Mouse (Mus musculus) kidney, postnatal 4 days (tissue): ENCODE results near the gene Lmx1a.

Experiments
- DNase-seq, 2 experiments: peaks; one replicate each; pipeline ENCODE4 v3.0.0; 2021; ENCODE audit warnings: mixed read lengths in 2 of 2

Lmx1a gene

GRCm38 (mm10) chr1:167788684-167789413 lies 99.8 kb downstream of the Lmx1a start:
- no peak for DNase-seq

GRCm38 (mm10) chr1:167789448-167789847 lies 100.4 kb downstream of the Lmx1a start:
- DNase-seq = no peak

- no peak for DNase-seq
These were observed 101.7 kb downstream of the Lmx1a start for GRCm38 (mm10) chr1:167790688-167791087.

- no peak for DNase-seq
These were observed 102.2 kb downstream of the Lmx1a start for GRCm38 (mm10) chr1:167791221-167791620.

GRCm38 (mm10) chr1:167801923-167802322 lies 112.9 kb downstream of the Lmx1a start:
- no peak for DNase-seq

- peak; percentile 49 to 57 for DNase-seq
These were observed 113.7 kb downstream of the Lmx1a start for GRCm38 (mm10) chr1:167802510-167803271.

- no peak for DNase-seq
These were observed 114.4 kb downstream of the Lmx1a start for GRCm38 (mm10) chr1:167803351-167803981.

GRCm38 (mm10) chr1:167804836-167805235 lies 115.8 kb downstream of the Lmx1a start:
- DNase-seq = no peak

GRCm38 (mm10) chr1:167811141-167811540 lies 122.1 kb downstream of the Lmx1a start:
- no peak for DNase-seq

- DNase-seq = no peak
These were observed 126.1 kb downstream of the Lmx1a start for GRCm38 (mm10) chr1:167815166-167815565.

- no peak for DNase-seq
These were observed 128.0 kb downstream of the Lmx1a start for GRCm38 (mm10) chr1:167817028-167817427.

GRCm38 (mm10) chr1:167817616-167818015 lies 128.6 kb downstream of the Lmx1a start:
- DNase-seq = no peak

- no peak for DNase-seq
These were observed 131.0 kb downstream of the Lmx1a start for GRCm38 (mm10) chr1:167820031-167820430.

- no peak for DNase-seq
These were observed 132.1 kb downstream of the Lmx1a start for GRCm38 (mm10) chr1:167821125-167821524.

GRCm38 (mm10) chr1:167830291-167830690 lies 141.3 kb downstream of the Lmx1a start:
- no peak for DNase-seq

GRCm38 (mm10) chr1:167831601-167832000 lies 142.6 kb downstream of the Lmx1a start:
- no peak for DNase-seq

- no peak for DNase-seq
These were observed 165.8 kb downstream of the Lmx1a start for GRCm38 (mm10) chr1:167854801-167855200.

- no peak for DNase-seq
These were observed 183.0 kb downstream of the Lmx1a start for GRCm38 (mm10) chr1:167872028-167872427.

GRCm38 (mm10) chr1:167874099-167874498 lies 185.1 kb downstream of the Lmx1a start:
- DNase-seq = no peak

GRCm38 (mm10) chr1:167877931-167878330 lies 188.9 kb downstream of the Lmx1a start:
- no peak for DNase-seq

GRCm38 (mm10) chr1:167878354-167878753 lies 189.3 kb downstream of the Lmx1a start:
- DNase-seq = no peak

GRCm38 (mm10) chr1:167885776-167886175 lies 196.7 kb downstream of the Lmx1a start:
- no peak for DNase-seq

- no peak for DNase-seq
These were observed 199.1 kb downstream of the Lmx1a start for GRCm38 (mm10) chr1:167888120-167888519.

GRCm38 (mm10) chr1:167888816-167889215 lies 199.8 kb downstream of the Lmx1a start:
- DNase-seq = peak; percentile 20 to 37
